Mouse (Mus musculus) liver, embryonic 15.5 days (tissue): Measurements from ENCODE around the gene Upp2. TPM values are rescaled to one million over a fixed set of nuclear protein-coding genes. Genes with fewer than 3 reads are reported as not detected.

Source experiments
- ATAC-seq: fragments of 200-750 bp; cut with Nextera tagmentation; 2 replicates; pipeline ENCODE4 v1.8.0; 2017; ENCODE audit warnings: moderate number of reproducible peaks, mild to moderate bottlenecking, moderate library complexity; ENCODE audit not compliant: insufficient read depth
- H3K27ac ChIP-seq: fragments of 300-500 bp; sonication (generic); replicated peaks from 2 replicates; pipeline ENCODE4 v1.5.1; 2015; ENCODE audit warnings: mild to moderate bottlenecking, inconsistent platforms
- H3K27me3 ChIP-seq: fragments of 300-500 bp; sonication (generic); 2 replicates; pipeline ENCODE4 v1.6.1; 2015; ENCODE audit warnings: mild to moderate bottlenecking, inconsistent platforms
- H3K36me3 ChIP-seq: fragments of 300-500 bp; sonication (generic); replicated peaks from 2 replicates; pipeline ENCODE4 v1.6.1; 2015; ENCODE audit warnings: moderate library complexity, mild to moderate bottlenecking, inconsistent platforms
- H3K4me1 ChIP-seq: fragments of 300-500 bp; sonication (generic); replicated peaks from 2 replicates; pipeline ENCODE4 v1.6.1; 2015; ENCODE audit warnings: inconsistent platforms
- H3K4me2 ChIP-seq: fragments of 300-500 bp; sonication (generic); 2 replicates; pipeline ENCODE4 v1.6.1; 2015; ENCODE audit warnings: moderate library complexity, mild to moderate bottlenecking, inconsistent platforms
- H3K4me3 ChIP-seq: fragments of 300-500 bp; sonication (generic); replicated peaks from 2 replicates; pipeline ENCODE4 v1.5.1; 2015; ENCODE audit warnings: mild to moderate bottlenecking, inconsistent platforms
- H3K9ac ChIP-seq: fragments of 300-500 bp; sonication (generic); 2 replicates; pipeline ENCODE4 v1.6.1; 2015; ENCODE audit warnings: moderate library complexity, mild to moderate bottlenecking, inconsistent platforms
- H3K9me3 ChIP-seq: fragments of 300-500 bp; sonication (generic); replicated peaks from 2 replicates; pipeline ENCODE4 v1.6.1; 2016; ENCODE audit warnings: inconsistent platforms
- WGBS: fragments of 180-500 bp; shearing (Covaris S2); methylation state at CpG from one replicate; pipeline ENCODE4 v1.1.7; 2015; ENCODE audit warnings: mixed read lengths; ENCODE audit not compliant: insufficient replicate concordance; 5-methylcytosine and 5-hydroxymethylcytosine counted together
- polyA plus RNA-seq: library from polyadenylated mRNA; unstranded; fragments of >200 nt; fragmentation: Nextera tagmentation; extraction: Ambion mirVana; gene quantifications from 2 replicates; pipeline ENCODE4 v1.2.1, GENCODE M21; 2015

Gene Upp2
- polyA plus RNA-seq, 1 experiment from 2014 or later = 1.9 TPM

DNA sequence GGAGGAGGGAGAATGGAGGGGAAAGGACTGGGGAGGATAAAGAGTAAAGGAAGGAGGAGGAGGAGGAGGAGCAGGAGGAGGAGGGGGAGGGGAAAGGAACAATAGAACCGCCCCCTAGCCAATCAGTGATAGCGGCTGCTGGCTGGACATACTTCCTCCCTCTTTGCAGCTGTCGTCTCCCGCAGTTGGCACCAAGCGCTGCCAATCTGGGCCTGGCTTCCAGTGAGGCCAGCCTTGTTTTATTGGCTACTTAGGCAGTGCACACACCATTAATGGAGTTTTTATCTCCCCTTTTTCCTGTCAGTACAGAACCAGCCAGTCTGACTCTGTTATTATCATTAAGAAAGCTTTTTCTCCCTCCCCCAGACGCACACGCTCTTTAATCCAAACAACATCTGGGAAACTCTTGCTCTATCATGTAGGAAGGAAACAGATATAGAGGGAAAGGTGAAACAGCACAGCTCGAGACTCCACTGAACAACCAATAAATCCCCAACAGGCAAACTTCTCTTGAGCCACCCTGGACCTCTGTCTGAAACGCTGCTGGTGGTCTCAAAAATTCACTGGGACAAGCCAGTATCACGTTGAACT, 34.7 kb upstream of the Upp2 start:
- Histone ChIP-seq H3K4me1 (peaks cover 56% of the 10 kb centered on the region), H3K9me3 (no peaks in the 10 kb centered on the region), H3K4me3 (no peak overlapping the region), H3K4me2 (peak overlapping the region; percentile 38), H3K27ac (no peak overlapping the region), H3K36me3 (no peaks in the 10 kb centered on the region), H3K9ac (no peak overlapping the region), H3K27me3 (no peaks in the 10 kb centered on the region)
- WGBS = 11% methylated on average over 9 of the region's 10 CpGs
- peak; percentile 49 for ATAC-seq

DNA sequence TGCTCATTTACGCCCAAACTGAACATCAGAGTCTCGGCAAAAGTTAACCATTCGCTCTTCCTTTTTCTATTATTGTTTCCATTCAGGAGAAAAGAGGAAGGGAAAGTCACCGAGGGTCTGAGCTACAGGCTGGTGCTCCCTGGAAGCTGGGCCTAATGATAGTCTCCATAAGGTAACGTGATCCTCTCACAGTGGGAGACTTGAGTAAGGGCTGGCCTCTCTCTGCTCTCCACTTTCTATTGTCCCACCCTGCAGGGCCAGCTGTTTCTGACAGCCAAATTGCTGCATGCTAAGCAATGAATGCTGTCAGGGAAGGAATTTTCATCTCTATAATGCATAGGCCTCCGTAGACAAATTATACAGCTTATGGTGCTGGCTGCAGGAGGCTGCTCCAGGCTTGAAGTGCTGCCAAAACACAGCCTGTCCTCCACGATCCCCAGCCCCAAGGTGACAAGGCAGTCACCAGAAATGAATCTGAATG, 33.5 kb upstream of the Upp2 start:
- 0 out of 2 replicates have a peak overlapping the region, but pooled peaks have one; percentile 38 for H3K27ac ChIP-seq
- H3K9ac ChIP-seq = no peak overlapping the region
- no peak overlapping the region for H3K4me2 ChIP-seq
- 44% methylated on average over 7 of the region's 7 CpGs for WGBS
- no peaks in the 10 kb centered on the region for H3K36me3 ChIP-seq
- no peaks in the 10 kb centered on the region for H3K9me3 ChIP-seq
- H3K4me1 ChIP-seq = peaks cover 60% of the 10 kb centered on the region
- no peaks in the 10 kb centered on the region for H3K27me3 ChIP-seq
- ATAC-seq = no peak
- no peak overlapping the region for H3K4me3 ChIP-seq

DNA sequence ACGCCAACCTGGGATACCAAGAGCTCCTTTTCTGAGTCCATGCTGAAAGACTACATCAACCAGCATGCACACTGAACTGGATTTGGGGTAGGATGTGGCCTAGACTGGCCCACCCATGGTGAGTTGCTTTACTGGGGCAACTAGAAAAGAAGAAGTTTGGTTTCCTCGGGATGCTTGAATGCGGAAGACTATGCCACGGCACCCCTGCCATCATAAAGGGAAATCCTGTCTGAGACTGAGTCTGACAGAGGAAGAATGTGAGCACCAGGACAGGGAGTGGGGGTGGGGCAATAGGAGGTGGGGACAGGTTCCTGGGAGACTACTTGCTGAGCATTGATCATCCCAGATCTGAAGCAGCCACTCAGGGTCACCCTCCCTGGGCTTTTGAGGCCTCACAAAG, 32.7 kb upstream of the Upp2 start:
- Histone ChIP-seq H3K9ac (no peak overlapping the region), H3K36me3 (no peaks in the 10 kb centered on the region), H3K27ac (no peak overlapping the region; the same call in 1 of the 2 replicates), H3K9me3 (no peaks in the 10 kb centered on the region), H3K4me2 (no peak overlapping the region), H3K4me1 (peaks cover 59% of the 10 kb centered on the region), H3K27me3 (no peaks in the 10 kb centered on the region), H3K4me3 (no peak overlapping the region)
- ATAC-seq = no peak
- WGBS = 37% methylated on average over 4 of the region's 4 CpGs

DNA sequence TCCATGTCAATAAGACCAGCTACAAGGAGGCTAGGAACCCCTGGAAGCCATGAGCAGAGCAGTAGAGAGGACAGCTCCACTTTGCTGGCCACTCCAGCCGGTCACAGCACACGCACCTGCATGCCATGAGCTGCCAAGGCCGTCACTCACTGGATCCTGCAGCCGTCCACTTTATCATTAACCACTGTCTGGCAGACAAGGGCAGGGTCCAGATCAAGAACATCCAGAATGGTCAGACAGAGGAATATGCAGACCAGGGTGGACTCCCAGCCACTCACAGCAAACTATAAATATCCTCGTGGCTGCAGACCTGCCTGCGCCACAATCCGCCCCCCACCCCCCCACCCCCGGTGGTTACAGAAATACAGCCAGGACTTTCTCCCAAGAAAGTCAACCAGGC, 31.9 kb upstream of the Upp2 start:
- no peak overlapping the region for H3K4me2 ChIP-seq
- H3K27ac ChIP-seq = peak overlapping the region; percentile 38
- 44% methylated on average over 8 of the region's 8 CpGs for WGBS
- H3K36me3 ChIP-seq = no peaks in the 10 kb centered on the region
- H3K27me3 ChIP-seq = no peaks in the 10 kb centered on the region
- no peak overlapping the region for H3K4me3 ChIP-seq
- peaks cover 57% of the 10 kb centered on the region for H3K4me1 ChIP-seq
- ATAC-seq = peak; percentile 72
- no peaks in the 10 kb centered on the region for H3K9me3 ChIP-seq
- no peak overlapping the region for H3K9ac ChIP-seq

DNA sequence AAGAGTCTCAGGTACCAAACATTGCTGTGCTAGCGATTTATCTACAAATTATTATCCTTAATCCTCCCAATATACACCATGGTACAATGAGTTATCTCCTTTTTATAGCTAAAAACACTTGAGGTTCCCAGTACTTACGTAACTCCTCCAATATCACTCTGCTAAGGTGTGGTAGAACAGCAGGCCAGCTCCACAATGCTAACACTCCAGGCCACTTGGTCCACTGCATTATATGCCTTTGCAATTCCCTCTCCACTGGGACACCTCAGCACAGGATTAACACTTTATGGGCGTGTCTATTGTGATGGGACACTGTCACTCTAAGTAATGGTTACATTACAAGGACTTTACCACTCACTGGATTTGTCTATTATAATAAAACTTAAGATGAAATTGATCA, 30.3 kb upstream of the Upp2 start:
- Histone ChIP-seq H3K4me3 (no peak overlapping the region), H3K4me1 (peaks cover 44% of the 10 kb centered on the region), H3K9ac (no peak overlapping the region), H3K36me3 (no peaks in the 10 kb centered on the region), H3K9me3 (no peaks in the 10 kb centered on the region), H3K4me2 (no peak overlapping the region), H3K27ac (no peak overlapping the region), H3K27me3 (no peaks in the 10 kb centered on the region)
- no peak for ATAC-seq
- WGBS = 55% methylated on average over 3 of the region's 3 CpGs

DNA sequence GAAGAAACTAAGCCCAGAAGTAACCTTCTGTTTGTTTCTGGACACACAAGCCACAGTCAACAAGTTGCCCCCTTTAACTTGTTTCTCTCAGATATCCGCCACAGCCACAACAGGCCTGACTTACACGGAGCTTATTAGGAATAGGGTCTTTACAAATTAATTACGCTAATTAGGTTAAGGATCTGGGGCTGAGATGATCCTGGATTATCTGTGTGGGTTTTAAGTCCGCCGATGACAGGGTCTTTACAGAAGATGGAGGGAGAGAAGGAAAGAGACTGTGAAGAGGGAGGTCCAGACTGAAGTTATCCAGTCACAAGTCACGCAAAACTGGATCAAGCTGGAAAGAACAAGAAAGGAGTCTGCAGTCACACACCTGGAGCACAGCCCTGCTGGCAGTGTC, 28.9 kb upstream of the Upp2 start:
- no peak for ATAC-seq
- WGBS = 78% methylated on average over 6 of the region's 6 CpGs
- H3K9ac ChIP-seq = no peak overlapping the region
- H3K4me2 ChIP-seq = no peak overlapping the region
- no peaks in the 10 kb centered on the region for H3K9me3 ChIP-seq
- no peak overlapping the region for H3K4me3 ChIP-seq
- peaks cover 35% of the 10 kb centered on the region for H3K4me1 ChIP-seq
- no peaks in the 10 kb centered on the region for H3K27me3 ChIP-seq
- no peaks in the 10 kb centered on the region for H3K36me3 ChIP-seq
- no peak overlapping the region for H3K27ac ChIP-seq

DNA sequence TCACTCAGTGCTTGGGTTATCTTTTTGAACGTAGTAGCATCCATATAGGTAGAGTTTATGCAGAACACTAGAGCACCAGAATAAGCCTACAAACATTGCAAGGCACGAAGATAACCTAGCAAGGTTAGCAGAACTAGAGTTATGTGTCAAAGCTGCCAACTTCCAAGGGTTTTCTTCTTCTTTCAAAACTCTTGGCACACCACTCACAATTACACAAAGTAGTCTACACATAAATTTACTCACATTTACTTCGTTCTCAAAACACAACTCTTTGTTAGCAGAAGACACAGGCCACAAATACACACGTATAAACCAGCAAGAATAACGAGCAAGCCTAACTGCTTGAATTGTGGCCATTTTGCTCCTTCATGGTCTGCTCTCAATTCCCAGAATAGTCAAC, 23.8 kb upstream of the Upp2 start:
- H3K9me3 ChIP-seq = no peaks in the 10 kb centered on the region
- H3K36me3 ChIP-seq = no peaks in the 10 kb centered on the region
- 68% methylated on average over 5 of the region's 5 CpGs for WGBS
- H3K27ac ChIP-seq = no peak overlapping the region
- no peaks in the 10 kb centered on the region for H3K27me3 ChIP-seq
- peaks cover 2% of the 10 kb centered on the region for H3K4me1 ChIP-seq
- no peak overlapping the region for H3K4me3 ChIP-seq
- no peak overlapping the region for H3K4me2 ChIP-seq
- ATAC-seq = no peak
- H3K9ac ChIP-seq = no peak overlapping the region

DNA sequence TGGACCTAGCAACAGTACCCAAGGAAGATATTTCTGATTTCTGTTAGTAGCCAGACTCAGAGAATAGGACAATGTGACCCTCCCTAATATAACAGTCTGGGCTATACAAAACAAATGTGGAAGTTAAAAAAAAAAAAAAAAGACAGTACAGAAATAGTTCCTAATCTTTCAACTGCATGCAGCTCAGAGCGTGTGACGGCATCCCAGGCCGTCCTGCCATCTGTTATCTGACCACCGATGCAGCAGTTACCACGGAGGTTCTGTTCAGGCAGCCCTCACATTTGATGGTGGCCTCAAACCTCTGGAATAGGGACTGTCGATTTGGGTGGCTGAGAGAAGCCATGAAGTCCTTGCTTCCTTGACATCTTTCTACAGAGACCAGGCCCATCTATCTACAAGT, 22.7 kb upstream of the Upp2 start:
- no peak overlapping the region for H3K9ac ChIP-seq
- H3K36me3 ChIP-seq = no peaks in the 10 kb centered on the region
- H3K9me3 ChIP-seq = no peaks in the 10 kb centered on the region
- peaks cover 5% of the 10 kb centered on the region for H3K4me1 ChIP-seq
- ATAC-seq = no peak
- WGBS = 15% methylated on average over 6 of the region's 6 CpGs
- H3K4me3 ChIP-seq = no peak overlapping the region
- no peaks in the 10 kb centered on the region for H3K27me3 ChIP-seq
- no peak overlapping the region for H3K27ac ChIP-seq
- no peak overlapping the region for H3K4me2 ChIP-seq

DNA sequence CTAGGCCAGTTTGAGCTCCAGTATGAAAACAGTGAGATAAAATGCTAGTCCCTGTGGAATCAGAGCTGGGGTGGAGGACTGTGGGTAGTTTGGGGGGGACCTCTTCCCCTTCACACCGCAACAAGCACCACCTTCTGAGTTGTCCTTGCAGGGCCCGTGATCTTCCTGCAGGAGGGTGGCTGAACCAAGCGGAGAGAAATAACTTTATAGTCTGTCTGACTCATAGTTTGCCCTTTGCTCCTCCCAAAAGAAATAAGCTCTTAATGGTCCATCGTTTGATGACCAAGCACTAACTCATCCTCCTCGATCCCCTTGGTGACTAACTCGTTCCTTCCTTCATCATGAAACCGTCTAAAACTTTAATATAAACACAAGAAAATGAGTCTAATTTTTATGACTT, 20.8 kb upstream of the Upp2 start:
- Histone ChIP-seq H3K27me3 (no peaks in the 10 kb centered on the region), H3K4me3 (no peak overlapping the region), H3K27ac (no peak overlapping the region), H3K4me1 (peaks cover 18% of the 10 kb centered on the region), H3K9ac (no peak overlapping the region), H3K36me3 (no peaks in the 10 kb centered on the region), H3K9me3 (no peaks in the 10 kb centered on the region), H3K4me2 (no peak overlapping the region)
- 61% methylated on average over 7 of the region's 7 CpGs for WGBS
- no peak for ATAC-seq

DNA sequence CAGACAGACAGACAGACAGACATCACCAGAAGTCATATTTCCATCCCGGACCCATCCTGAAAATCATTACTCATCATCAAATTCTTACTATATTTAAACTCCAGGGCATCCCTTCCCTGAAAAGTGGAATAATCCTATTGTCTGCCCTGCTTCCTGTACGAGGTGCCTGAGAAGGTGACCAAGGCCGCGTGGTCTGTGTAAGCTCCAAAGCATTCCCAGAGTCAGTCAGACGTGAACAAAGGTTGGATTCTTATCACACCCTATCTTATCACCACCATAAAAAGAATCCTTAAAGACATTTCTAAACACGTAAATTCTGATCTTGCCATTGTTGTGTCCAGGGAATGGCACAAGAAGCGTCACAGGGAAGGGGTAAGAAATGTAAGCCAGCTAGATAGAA, 18.2 kb upstream of the Upp2 start:
- Histone ChIP-seq H3K36me3 (no peaks in the 10 kb centered on the region), H3K9ac (no peak overlapping the region), H3K4me1 (peaks cover 18% of the 10 kb centered on the region), H3K4me2 (no peak overlapping the region), H3K9me3 (no peaks in the 10 kb centered on the region), H3K27me3 (no peaks in the 10 kb centered on the region), H3K4me3 (no peak overlapping the region), H3K27ac (no peak overlapping the region; the same call in 1 of the 2 replicates)
- ATAC-seq = no peak
- 48% methylated on average over 7 of the region's 7 CpGs for WGBS

DNA sequence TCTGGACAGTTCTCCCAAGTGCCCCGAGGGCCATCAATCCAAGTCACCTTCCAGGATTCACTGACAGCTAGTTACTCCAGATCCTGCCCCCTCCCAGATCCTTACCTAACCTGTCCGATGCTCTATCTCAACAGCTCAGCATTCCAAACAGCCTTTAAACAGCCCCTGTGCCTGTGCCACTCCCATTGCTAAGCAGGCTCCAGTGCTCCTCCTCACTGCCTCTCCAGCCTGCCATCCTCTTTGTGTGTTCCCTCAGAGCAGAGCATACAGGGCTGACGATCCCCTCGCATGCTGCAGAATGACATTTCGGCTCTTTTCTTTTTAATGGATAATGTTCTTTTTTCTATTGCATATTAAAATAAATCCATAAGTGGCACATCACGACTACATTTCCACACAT, 17.1 kb upstream of the Upp2 start:
- peaks cover 18% of the 10 kb centered on the region for H3K4me1 ChIP-seq
- no peaks in the 10 kb centered on the region for H3K27me3 ChIP-seq
- no peaks in the 10 kb centered on the region for H3K9me3 ChIP-seq
- WGBS = 52% methylated on average over 6 of the region's 6 CpGs
- no peak overlapping the region for H3K9ac ChIP-seq
- no peaks in the 10 kb centered on the region for H3K36me3 ChIP-seq
- H3K27ac ChIP-seq = no peak overlapping the region
- H3K4me2 ChIP-seq = no peak overlapping the region
- no peak for ATAC-seq
- no peak overlapping the region for H3K4me3 ChIP-seq

DNA sequence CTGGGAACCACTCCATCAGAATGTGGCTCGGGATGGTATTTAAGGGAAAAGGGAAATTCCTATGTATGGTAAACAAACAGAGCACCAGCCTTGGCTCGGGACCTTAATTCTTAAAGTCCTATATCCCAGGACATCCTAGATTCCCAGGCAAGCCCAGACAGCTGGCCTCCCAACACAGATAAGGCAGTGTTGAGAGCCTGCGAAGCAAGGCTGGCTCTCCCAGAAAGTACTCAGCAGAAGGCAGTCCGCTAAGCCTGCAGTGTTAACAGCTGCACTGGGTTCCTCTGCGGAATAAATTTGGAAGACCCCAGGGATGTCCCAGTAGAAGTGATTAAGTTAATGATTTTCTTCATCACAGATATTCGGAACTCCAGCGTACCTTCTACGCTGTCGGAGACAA, 16.6 kb upstream of the Upp2 start:
- Histone ChIP-seq H3K9ac (no peak overlapping the region), H3K4me1 (peaks cover 16% of the 10 kb centered on the region), H3K4me2 (no peak overlapping the region), H3K27me3 (no peaks in the 10 kb centered on the region), H3K36me3 (no peaks in the 10 kb centered on the region), H3K27ac (no peak overlapping the region), H3K4me3 (no peak overlapping the region), H3K9me3 (no peaks in the 10 kb centered on the region)
- WGBS = 68% methylated on average over 9 of the region's 9 CpGs
- ATAC-seq = no peak
